Mouse (Mus musculus): ENCODE measurements around the gene Pxmp4.

Pxmp4 gene

DNA sequence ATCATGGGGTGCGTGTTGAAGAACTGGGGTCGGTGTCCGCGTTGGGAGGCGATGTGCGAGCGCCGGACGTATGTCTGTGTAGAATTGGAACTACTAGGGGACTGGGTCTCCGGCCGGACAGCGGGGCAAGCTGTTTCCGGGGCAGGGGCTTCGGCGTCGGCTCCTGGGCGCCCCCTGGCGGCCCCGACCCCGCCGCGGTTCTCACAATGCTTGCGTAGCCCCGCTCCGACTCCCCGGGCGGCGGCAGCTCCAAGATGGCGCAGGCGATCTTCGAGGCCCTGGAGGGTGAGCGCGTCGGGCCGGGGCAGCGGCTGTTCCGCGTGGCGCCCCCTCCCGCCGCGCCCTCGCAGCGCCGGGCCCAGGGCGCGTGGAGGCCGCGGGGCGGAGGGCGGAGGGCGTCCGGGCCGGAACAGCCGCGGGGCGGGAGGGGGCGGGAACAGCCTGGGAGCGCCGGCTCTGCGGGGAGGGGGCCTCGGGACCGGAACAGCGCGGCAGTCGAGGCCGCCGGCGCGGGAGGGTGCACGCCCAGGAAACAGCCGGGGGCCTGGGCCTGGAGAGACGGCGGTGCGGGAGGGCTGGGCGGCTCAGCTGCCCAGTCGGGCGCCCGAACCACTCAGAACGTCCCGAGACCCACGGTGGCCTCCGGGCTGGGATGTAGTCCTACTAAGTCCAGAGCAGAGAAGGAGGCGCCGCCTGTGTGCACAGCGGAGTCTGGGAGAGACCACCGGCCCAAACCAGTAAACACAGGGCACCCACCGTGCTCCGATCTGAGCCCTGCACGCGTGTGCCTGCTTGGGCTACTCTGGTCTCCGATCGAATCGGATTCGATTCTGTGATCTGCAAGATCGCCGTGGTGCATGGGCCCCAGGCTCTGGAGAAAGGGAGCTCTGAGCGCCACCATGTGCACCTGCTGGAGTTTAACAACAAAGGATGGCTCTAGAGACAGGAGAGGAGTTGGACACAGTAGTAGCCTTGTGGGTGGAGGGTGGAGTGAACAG lies 9.9 kb upstream of the Pxmp4 start, which contains the start of the genes Zfp341 and 4930519P11Rik:
TSS of gene Zfp341 (plus strand) at position 180 of the 998 bp plus-strand sequence.
TSS of gene 4930519P11Rik (minus strand) at position 320 of the 998 bp plus-strand sequence.
- in situ Hi-C loops (cut with MboI; ENCODE audit: unreplicated experiment in 2 of 2) = loop anchor here (10.0 kb wide), 1 partner anchor 199 kb away; no protein-coding TSS in a partner anchor

DNA sequence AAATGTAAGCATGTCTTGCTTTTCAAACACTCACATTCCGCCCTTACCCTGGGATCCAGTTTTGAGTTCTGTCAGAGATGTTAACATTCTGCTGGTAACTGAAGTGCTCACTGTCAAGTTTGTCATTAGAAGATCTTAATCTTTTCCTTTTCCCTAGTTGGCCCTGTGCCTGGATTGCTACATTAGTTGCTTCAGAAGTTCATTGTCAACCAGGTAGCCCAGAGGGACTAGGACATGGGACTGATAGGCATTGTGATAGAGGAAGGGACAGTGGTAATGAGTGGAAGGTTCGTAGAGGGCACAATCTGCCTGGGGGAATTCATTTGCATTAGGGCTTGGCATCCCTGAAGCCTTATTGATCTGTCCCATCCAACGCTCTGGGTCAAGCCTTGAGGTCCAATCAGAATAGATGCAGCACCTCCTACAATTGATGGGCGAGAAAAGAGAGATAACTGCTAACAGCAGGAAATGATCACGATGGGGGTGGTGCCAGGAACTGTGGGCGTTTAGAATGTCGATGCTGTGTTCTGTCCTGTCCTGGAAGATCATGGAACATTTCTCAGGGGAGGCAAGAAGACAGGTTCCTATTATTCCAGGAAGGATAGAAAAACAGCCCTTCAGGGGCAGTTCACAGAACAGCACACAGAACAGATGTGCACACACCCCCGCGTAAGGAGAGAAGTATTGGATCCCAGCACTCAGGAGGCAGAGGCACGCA lies 5.7 kb upstream of the Pxmp4 start:
- in situ Hi-C loops (cut with MboI; ENCODE audit: unreplicated experiment in 2 of 2) = no loop called here

DNA sequence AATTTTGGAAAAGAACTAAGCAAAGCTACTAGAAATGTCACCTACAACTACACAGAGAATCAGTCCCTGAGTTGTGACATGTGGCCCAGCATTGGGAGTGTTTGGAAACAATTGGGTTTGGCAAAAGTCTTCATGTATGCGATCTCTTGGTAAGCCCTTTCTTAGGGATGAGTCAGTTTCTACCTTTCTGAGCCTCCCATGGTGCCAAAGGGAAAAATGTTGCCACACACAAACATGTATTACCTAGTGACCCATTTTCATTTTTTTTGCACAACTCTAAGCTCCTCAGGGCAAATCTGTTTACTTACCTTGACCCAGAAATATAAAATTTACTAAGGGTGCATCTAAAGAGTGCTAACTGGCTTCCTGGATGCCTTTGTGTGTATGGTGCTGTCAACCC lies 3.5 kb upstream of the Pxmp4 start:
- in situ Hi-C loops (cut with MboI; ENCODE audit: unreplicated experiment in 2 of 2) = no loop called here

DNA sequence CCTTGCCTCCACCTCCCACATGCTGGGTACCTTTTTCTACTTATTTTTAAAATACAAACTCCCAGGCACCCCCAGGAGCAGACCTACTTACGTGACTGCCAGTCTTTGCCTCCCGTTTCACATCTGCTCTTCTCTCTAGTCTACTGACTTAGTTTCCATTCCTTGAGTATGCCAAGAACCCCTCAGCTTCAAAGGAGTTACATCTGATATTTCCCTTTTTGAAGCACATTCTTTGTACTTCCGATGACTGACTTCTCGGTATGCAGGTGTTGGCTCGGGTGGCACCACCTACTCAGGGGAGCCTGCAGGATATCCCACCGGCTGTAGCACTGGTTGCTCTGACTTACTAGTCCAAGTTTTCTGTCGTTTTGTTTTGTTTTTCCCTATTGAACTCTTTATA lies 648 bp upstream of the Pxmp4 start:
- in situ Hi-C loops (cut with MboI; ENCODE audit: unreplicated experiment in 2 of 2) = no loop called here

DNA sequence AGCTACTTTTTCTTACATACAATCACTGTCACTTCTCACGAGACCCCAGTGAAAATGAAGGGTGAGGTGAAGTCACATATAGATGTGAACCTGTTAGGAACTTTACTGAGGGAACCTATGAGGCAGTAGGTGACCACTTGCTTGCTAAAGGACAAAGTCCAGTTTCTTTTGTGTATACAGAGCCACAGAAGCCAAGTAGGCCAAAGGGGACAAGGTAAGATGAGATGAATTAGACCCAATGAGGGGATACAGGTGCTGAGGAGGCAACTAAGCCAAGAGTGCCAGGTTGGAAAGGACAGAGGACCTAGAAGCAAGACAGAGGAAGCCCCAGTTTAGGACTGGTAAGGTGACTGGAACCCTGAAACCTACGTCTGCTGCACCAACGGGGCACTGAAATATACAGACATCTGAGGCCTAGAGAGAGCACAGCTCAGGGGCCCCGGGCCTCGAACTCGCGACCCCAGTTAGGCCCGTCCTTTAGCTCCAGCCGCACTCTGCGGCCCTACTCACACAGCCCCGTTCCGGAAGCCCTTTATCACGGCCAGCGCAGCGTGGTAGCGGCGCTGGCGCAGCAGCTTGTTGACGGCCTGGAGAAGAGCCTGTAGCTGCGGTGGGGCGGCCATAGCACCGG lies 386 bp downstream of the Pxmp4 start:
- in situ Hi-C loops (cut with MboI; ENCODE audit: unreplicated experiment in 2 of 2) = no loop called here

DNA sequence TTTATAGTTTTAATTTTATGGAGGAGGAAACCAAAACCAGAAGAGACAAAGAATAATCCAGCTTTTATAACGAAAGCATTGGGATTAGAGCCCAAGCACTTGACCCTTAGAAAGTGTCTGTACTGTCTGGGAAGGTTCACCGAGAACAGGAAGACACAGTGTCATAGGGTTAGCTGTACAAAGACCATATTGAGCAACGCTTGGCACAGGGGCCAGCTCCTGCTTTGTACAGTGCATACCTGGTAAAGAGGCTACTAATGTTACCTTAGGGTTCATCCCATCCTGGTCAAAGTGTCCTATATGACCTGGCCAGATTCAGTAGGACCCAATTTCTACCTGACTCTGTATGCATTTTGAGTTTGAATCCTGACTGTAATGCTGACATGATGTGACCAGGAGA lies 2.2 kb downstream of the Pxmp4 start:
- in situ Hi-C loops (cut with MboI; ENCODE audit: unreplicated experiment in 2 of 2) = no loop called here

DNA sequence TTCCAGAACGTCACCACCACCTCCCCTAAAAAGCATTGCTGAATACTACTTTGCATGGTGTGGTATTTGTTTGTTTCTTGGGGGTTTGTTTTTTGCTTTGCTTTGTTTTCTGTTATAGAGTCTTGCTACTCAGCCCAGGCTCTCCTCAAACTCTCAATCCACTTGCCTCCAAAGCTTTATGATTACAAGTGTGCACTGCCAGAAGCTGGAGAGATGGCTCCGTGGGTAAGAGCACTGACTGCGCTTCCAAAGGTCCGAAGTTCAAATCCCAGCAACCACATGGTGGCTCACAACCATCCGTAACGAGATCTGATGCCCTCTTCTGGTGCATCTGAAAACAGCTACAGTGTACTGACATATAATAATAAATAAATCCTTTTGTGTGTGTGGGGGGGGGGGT lies 2.9 kb downstream of the Pxmp4 start:
- in situ Hi-C loops (cut with MboI; ENCODE audit: unreplicated experiment in 2 of 2) = no loop called here

DNA sequence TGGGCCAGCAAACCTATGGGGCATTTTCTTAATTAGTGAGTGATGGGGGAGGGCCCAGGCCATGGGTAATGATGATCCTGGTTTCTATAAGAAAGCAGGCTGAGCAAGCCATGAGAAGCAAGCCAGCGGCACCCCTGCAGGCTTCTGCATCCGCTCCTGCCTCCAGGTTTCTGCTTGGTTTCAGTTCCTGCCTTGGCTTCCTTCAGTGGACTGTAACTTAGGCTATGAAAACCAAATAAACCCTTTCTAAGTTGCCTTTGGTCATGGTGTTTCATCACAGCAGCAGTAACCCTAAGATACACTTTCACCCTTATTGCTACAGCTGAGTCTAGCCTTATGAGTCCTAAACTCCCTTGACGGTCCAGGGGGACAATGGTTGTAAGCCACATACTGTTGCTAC lies 6.1 kb downstream of the Pxmp4 start:
- in situ Hi-C loops (cut with MboI; ENCODE audit: unreplicated experiment in 2 of 2) = no loop called here

DNA sequence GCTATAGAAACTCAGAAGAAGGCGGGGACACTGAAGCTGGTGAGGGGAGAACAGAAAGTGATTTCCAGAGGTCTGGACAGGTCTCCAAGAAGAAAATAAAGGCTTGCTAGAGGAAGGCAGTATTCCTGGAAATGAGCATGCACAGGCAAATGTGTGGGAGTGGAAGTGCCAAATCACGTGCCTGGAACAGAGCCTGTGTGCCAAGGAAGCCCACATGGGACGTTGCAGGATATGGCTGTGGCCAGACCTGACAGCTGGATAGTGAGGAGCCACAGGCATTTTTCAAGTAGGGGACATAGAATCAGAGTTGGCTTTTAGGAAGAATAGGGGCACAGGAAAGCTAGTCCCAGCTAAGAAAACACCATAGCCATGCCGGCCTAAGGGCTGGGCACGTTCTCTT lies 7.7 kb downstream of the Pxmp4 start:
- in situ Hi-C loops (cut with MboI; ENCODE audit: unreplicated experiment in 2 of 2) = no loop called here

DNA sequence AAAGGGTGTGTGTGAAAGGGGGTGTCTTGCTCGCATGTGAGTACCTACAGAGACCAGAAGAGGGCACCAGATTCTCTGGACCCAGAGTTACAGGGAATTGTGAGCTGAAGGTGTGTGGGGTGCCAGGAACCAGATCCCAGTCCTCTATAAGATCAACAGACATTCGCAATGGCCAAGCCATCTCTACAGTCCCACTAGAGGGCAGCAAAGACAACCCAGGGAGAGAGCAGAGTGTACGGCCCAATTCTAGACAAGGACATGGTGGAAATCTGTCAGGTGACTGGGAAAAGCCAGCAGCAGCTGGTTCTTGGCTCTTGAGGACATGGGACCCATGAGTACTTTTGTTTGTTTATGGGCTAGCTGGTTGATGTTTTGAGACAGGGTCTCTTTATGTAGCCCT lies 10.5 kb downstream of the Pxmp4 start:
- in situ Hi-C loops (cut with MboI; ENCODE audit: unreplicated experiment in 2 of 2) = loop anchor here in 1 of 2 experiments (5.0 kb wide), 1 partner anchor 176 kb away; no protein-coding TSS in a partner anchor

DNA sequence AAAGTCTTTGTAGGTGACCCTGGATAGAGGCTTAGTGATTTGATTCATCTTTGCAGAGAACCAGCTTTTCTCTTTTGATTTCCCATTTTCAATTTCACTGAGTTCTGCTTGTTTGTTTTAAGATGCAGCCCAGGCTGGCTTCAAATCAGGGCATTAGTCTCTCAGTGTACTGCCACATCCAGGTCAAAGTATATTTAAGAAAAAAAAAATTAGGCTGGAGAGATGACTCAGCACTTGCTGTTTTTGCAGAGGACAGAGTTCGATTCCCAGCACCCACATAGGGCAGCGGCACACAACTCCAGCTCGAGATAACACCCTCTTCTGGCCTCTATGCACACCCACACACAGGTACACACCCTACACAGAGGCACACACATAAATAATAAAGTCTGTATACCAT lies 12.3 kb downstream of the Pxmp4 start:
- in situ Hi-C loops (cut with MboI; ENCODE audit: unreplicated experiment in 2 of 2) = loop anchor here in 1 of 2 experiments (5.0 kb wide), 1 partner anchor 174 kb away; no protein-coding TSS in a partner anchor

DNA sequence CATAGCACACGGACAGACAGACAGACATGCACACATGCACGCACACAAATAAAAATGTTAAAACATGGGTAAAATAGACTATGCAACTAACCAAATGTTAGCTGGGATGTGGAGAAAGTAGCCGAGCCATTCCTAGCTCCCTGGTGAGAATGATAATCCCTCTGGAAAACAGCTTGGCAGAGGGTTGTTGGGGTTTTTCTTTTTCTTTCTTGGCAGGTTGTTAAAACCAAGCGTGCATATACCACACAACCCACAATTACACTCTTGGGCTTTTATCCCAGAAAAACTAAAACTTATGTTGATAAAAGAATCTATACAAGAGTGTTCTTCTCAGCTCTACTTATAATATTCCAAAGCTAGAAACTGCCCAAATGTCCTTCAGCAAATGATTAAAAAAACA lies 14.5 kb downstream of the Pxmp4 start:
- in situ Hi-C loops (cut with MboI; ENCODE audit: unreplicated experiment in 2 of 2) = no loop called here

DNA sequence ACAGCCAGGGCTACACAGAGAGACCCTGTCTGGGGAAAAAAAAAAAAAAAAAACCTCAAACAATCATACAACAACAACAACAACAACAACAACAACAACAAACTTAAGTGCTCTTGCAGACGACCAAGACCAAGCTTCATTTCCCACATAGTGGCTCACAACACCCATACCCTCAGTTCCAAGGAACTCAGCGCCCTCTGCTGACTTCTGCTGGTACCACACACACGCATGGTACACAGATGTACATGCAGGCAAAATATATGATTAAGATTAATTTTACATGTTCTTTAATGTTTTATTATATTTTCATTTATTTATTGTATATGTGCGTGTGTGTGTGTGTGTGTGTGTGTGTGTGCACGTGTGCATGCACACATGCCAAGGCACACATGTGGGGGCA lies 17.1 kb downstream of the Pxmp4 start:
- in situ Hi-C loops (cut with MboI; ENCODE audit: unreplicated experiment in 2 of 2) = no loop called here

DNA sequence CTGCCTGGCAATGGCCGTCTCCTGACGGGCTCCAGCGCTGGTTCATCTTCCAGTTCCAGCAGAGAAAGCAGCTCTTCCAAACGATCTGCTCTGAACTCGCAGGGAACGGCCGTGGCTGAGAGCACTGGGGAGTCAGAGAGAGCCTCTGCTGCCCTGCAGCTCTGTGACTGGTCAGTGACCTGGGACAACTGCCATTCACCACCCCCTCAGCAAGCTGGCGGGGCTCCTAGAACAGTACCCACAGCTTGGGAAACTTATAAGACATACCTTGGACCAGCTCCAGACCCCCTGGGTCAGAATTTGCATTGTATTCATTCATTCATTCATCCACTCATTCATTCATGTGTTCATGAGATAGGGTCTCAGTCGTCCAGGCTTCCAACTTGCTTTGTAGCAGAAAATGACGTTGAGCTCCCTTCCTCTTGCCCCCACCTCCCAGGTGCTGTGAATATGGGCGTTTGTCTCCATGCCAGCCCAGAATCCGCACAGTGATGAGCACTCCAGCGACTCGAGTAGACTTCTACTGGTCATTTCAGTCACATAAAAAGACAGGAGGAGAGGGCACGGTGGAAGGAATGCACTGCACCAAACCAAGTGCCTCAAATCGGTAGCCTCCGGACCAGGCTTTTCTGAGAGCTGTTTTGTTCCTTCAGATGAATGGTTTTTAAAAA lies 18.4 kb downstream of the Pxmp4 start:
- in situ Hi-C loops (cut with MboI; ENCODE audit: unreplicated experiment in 2 of 2) = loop anchor here in 1 of 2 experiments (5.0 kb wide), 2 partner anchors 48 to 168 kb away; no protein-coding TSS in a partner anchor

DNA sequence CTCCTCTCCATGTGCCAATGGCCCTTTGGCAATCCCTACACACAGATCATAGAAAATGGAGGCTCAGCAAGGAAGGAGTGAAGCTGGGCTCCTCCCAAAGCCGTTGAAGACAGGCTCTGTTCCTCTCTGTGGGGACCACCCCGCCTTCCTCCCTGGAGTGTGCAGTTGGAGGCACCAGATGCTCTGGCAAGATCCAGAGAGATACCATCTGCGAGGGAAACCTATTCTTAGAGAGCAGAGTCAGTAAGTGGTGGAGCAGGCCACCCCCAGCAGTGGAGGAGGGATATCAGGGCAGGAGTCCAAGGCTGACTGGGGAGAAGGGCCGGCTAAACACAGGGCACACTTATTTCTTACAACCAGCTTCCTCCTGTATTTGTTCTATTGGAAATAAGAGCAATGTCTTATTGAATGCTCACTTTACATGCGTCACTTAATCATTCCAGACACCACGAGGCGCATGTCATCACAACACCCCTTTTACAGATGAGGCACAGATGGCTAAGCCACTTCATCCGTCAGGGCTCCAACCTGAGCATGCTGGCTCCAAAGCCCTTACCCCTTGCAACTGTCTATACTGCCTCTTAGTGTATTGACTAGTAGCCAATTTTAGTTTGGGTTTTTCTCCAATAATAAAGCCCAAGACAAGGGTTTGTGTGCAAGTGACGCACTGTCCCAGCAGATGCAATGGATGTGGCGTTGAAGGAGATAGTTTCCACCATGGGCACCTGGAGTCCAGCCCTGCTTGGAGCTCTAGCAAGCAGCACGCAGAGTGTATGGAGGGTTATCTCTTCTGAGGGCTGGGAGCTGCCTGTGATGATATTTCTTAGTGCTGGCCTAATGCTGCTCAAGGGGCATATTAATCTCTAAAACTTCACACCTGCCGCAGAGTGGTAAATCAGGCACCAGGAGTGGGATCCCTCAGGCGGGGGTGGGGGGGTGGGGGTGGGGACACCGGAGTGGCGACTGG lies 19.3 kb downstream of the Pxmp4 start:
- in situ Hi-C loops (cut with MboI; ENCODE audit: unreplicated experiment in 2 of 2) = loop anchor here in 1 of 2 experiments (5.0 kb wide), 2 partner anchors 47 to 167 kb away; no protein-coding TSS in a partner anchor

DNA sequence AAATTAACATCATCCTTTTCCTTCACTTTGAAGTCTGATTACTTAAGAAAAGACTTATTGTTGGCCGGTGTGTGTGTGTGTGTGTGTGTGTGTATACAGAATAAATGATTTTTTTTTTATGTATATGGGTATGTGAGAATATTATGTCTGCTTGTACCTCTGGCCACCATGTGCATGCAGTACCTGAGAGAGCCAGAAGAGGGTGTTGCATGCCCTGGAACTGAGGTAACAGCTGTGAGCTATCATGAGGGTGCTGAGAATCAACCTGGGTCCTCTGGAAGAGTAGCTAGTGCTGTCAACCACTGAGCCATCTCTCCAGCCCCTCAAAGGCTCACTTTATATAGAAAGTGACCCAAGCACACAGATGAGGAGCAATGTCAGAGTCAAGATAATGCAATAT lies 22.1 kb downstream of the Pxmp4 start:
- in situ Hi-C loops (cut with MboI; ENCODE audit: unreplicated experiment in 2 of 2) = loop anchor here in 1 of 2 experiments (5.0 kb wide), 2 partner anchors 44 to 164 kb away; no protein-coding TSS in a partner anchor

DNA sequence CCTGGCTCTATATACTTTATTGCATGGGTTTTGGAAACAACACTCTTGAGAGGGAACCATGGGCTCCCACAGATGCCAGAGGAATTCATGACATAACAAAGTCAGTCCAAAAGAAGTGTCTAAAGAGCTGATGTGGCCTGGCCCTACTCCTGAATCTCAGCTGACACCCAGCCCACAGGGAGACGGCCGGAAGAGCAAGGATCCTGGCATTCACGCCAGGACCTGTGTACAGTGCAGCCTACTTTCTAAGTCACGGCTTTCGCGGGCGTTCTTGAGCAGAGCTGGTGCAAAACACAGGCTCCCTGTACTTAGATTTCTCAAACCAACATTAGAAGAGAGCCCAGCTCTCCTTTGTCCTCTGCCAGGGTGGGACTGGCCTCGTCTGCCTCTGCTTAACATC lies 22.9 kb downstream of the Pxmp4 start:
- in situ Hi-C loops (cut with MboI; ENCODE audit: unreplicated experiment in 2 of 2) = loop anchor here in 1 of 2 experiments (5.0 kb wide), 2 partner anchors 43 to 163 kb away; no protein-coding TSS in a partner anchor

DNA sequence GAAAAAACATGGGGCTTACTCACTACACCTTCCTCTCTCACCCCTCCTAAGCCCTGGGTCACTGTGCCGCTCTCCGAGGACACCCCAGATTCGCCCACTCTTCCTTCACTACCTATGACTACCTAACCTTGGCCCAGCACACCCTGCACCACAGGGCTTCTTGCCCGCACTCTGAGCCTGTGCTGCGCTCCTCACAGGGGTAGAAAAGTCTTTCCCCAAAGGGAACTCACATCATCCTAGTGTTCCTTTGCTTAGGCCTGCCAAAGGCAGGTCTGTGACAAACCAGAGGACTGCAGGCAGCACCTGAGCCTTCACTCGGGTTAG lies 25.8 kb downstream of the Pxmp4 start:
- in situ Hi-C loops (cut with MboI; ENCODE audit: unreplicated experiment in 2 of 2) = no loop called here

Measured in v-Abl transformed pro-B cells (cell line).